Mouse (Mus musculus) liver, adult 2 months (tissue): ENCODE measurements around the gene Fam149b.

Experiments used
- CTCF ChIP-seq: fragments of 200-500 bp; IDR thresholded peaks from 2 replicates; pipeline ENCODE4 v1.5.1; 2011; ENCODE audit warnings: low read depth, low read length, control low read depth
- POLR2A ChIP-seq: fragments of 200-500 bp; IDR thresholded peaks from 2 replicates; pipeline ENCODE4 v1.6.1; 2011; ENCODE audit warnings: low read length, control low read depth; ENCODE audit not compliant: insufficient read depth; ENCODE audit errors: extremely low read depth

DNA sequence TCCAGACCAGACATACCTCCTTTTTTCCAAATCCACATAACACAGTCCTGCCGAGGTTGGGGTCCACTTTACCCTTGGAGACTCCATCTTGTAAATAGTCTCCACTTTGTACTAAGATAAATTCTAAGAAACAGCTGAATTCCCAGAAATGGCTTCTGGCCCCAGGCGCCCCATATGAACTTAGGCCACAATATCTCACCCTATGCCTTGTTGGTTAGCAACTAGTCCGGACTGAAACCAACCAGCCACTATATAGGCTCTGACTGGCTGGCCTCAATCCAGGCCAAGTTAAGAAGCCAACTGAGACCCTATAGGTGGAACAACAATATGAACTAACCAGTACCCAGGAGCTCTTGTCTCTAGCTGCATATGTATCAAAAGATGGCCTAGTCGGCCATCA lies 44.4 kb downstream of the Fam149b start:
- TF ChIP-seq CTCF (no peak), POLR2A (no peak)
